Mouse (Mus musculus): ENCODE results near the gene Zfp39.
A peak's percentile ranks its signal among the peaks of the same experiment; 100 is the strongest.

Zfp39 gene

GRCm38 (mm10) chr11:58903511-58904409 is at the start of gene Zfp39:
Gene Zfp39 (minus strand): TSS chr11:58904225.
- DNase-seq (ENCODE audit: extremely low spot score) = peak; percentile 96

- peak; percentile 57 for DNase-seq (ENCODE audit: extremely low spot score)
Measured at GRCm38 (mm10) chr11:58953351-58954169, 49.5 kb upstream of the Zfp39 start.

GRCm38 (mm10) chr11:58951210-58951609 is 47.2 kb upstream of the Zfp39 start:
- no peak for DNase-seq (ENCODE audit: extremely low spot score)

- peak; percentile 56 for DNase-seq (ENCODE audit: extremely low spot score)
Measured at GRCm38 (mm10) chr11:58949480-58950431, 45.7 kb upstream of the Zfp39 start.

DNA sequence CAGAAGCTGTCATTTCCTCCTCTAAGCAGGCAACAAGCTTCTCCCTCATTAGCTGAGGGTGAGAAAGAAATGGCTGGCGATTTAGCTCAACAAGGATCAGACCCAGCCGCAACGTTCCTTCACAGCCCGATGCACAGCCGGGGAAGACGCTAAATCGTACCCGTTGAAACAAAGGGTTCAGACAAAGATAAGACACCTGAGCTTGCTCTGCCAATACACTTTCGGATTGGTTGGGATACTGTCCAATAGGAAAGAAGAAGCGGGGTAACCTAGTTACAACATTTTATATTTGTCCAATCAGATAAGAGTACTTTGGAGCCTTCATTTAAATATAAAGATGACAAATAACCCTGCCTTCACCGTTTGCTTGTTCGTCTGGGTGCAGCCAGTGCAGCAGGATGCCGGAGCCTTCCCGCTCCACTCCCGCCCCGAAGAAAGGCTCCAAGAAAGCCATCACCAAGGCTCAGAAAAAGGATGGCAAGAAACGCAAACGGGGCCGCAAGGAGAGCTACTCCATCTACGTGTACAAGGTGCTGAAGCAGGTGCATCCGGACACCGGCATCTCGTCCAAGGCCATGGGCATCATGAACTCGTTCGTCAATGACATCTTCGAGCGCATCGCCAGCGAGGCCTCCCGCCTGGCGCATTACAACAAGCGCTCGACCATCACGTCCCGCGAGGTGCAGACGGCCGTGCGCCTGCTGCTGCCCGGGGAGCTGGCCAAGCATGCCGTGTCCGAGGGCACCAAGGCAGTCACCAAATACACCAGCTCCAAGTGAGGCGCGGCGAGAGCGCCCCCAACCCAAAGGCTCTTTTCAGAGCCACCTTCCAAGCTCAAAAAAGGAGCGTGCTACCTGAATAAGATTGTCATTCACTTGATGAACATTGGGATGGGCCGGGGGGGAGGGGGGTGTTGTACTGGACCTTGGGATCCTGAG is 44.8 kb upstream of the Zfp39 start, which contains the start of gene Hist3h2ba:
Gene Hist3h2ba (plus strand): TSS at position 379 of the 938 bp plus-strand sequence.
- DNase-seq (ENCODE audit: extremely low spot score) = peak; percentile 77

DNA sequence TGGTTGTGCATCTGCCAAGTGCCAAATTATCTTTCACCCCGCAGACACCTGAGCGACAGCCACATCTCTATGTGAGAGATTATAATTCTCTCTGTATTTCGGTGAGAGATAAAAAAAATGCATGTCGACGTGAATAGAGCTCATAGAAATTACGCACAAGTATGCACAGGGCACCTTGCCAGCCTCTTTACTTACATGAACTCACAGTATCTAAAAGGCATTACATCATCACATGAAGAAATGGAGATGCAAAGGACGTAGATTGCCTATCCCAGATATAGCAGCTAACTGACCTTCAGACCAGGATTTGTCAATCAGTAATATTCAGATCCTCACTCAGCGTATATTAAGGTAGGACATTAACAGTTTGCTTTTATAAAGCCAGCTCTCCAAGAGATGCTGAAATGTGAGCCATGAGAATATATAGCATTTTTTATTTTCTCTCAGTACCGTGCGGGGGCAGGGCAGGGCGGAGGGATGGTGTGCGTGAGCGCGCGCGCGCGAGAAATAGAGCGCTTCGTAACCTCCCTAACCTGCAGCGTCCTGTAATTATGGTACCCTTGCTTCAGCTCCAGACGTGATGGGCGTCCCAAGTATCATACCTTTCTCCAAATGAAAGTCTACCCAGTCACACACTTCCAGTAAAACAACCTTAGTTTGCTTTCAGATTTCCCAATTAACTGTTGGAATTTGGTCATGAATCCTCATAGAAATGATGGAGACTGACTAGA is 43.9 kb upstream of the Zfp39 start:
- no peak for DNase-seq (ENCODE audit: extremely low spot score)

- DNase-seq (ENCODE audit: extremely low spot score) = no peak
Measured at GRCm38 (mm10) chr11:58947306-58947705, 43.3 kb upstream of the Zfp39 start.

DNA sequence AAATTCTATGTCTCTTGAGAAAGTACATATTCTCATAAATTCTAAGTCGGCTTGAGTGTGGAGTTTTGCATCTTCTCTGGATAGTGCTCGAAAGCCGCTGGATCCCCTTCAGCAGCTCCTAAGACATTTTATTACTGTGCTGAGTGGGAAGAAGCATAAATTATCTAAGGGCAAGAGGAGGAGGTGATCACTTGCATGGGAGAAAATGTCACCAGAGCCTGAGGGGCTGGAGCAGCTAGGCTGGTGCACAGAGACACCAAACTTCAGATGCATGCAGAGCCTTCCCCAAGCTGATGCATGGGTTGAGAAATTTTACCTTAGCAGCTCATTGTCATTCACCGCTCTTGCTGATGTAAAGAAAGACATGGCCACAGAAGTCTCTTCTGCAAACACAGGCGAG is 40.1 kb upstream of the Zfp39 start:
- no peak for DNase-seq (ENCODE audit: extremely low spot score)

DNA sequence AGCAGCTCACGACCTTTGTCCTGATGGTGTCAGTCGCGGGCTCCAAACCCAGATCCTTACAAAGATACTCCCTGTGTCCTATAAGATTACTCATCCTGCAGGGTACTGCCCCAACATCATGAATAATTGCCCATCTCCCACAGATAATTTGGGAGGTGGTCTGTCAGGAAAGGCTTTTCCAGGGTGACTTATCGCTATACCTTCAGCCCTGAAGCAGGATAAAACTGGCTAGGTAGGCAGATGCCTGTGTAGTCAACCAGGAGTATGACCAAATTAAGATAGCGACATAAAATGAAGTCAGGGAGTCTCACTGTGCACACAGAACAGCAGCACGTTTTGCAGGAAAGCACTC is 35.0 kb upstream of the Zfp39 start:
- no peak for DNase-seq (ENCODE audit: extremely low spot score)

DNA sequence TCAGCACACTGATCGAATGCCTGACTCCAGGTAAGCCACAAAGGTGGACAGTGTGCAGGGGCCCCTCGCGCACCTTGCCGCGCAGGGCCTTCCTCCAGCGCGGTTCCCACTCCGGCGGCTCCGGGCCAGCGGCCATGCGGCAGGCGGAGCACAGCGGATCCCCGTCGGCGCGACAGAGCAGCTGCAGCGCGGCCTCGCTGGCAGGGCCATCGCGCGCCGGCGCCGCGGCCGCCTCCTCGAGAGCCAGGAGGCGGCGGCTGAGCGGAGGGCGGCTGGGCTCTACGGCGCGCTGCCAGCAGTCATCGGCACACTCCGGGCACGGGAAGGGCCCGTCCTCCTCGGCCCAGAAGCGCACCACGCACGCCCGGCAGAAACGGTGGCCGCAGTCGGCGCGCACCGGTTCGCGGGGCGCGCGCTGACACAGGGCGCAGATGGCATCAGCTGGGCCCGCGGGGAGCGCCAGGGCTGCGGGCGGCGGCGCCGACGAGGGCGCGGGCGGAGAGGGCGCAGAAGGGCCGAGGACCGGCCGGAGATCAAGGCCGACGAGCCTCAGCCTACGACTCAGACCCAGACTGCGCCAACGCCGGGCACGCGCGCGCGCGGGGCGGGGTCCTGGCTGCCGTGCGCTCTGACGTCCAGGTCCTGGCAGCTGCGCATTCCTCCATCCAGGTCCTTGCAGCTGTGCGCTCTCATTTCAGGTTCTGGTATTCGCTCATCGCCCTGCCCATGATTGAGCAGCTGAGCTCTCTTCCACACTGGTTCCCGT is 34.5 kb upstream of the Zfp39 start, which contains the start of gene Rnf187:
Gene Rnf187 (minus strand): TSS at position 595 of the 766 bp plus-strand sequence.
- DNase-seq (ENCODE audit: extremely low spot score) = peak; percentile 94

DNA sequence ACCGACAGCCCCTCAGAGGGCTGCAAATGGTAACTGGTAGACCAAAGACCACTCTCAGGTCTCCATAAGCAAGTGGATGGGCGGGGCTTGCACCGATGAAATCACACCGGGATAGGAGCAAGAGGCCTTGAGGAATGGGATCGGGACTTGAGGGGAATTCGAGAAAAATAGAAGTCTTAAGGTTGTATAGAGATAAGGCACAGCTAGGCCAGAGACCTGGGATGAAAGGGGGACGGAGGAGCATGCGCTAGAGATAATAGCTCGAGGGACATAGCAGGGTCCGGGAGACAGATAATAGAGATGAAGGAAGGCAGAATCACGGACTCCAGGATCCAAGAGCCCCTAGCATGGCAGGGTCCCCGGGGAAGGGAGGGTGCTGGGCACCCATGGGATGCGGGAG is 33.9 kb upstream of the Zfp39 start:
- no peak for DNase-seq (ENCODE audit: extremely low spot score)

DNA sequence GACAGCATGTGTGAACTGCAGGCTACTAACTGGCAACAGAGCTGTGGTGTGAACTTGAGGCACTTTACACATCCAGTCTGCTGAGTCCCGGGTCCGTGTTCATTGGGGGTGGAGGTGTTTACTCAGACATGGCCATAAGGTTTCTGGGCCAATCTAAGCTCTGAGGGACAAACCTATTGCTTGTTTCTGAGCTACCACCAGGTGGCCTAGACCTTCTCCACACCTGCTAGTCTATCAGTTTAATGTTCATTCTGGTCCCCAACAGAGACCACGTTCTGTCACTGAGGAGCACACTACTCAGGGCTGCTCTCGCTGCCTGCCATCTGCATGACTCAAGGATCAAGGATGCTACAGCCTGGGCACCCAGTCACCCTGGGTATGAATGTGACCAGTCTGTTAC is 27.6 kb upstream of the Zfp39 start:
- DNase-seq (ENCODE audit: extremely low spot score) = no peak

GRCm38 (mm10) chr11:58930254-58930653 is 26.2 kb upstream of the Zfp39 start:
- DNase-seq (ENCODE audit: extremely low spot score) = no peak

GRCm38 (mm10) chr11:58929641-58930040 is 25.6 kb upstream of the Zfp39 start:
- no peak for DNase-seq (ENCODE audit: extremely low spot score)

- DNase-seq (ENCODE audit: extremely low spot score) = no peak
Measured at GRCm38 (mm10) chr11:58929055-58929454, 25.0 kb upstream of the Zfp39 start.

- DNase-seq (ENCODE audit: extremely low spot score) = peak; percentile 77
Measured at GRCm38 (mm10) chr11:58927790-58928651, 24.0 kb upstream of the Zfp39 start.

- DNase-seq (ENCODE audit: extremely low spot score) = no peak
Measured at GRCm38 (mm10) chr11:58927053-58927452, 23.0 kb upstream of the Zfp39 start.

DNA sequence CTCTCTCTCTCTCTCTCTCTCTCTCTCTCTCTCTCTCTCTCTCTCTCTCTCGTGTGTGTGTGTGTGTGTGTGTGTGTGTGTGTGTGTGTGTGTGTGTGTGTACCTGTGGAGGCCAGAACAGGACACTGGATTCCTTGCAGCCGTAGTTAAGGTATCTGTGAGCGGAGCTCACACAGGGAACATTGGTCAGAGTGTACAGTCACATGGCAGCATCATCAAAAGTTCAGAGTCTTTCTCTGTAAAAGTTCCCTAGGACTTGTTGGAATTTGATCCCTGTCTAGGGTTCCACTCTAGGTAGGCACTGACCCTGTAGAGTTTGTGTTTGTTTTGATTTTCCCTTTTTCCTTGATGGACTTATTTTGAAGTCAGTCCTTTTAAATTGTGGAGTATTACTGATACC is 22.6 kb upstream of the Zfp39 start:
- DNase-seq (ENCODE audit: extremely low spot score) = no peak
